Mouse (Mus musculus) monocyte, adult 59 days (primary cell): ENCODE results near the gene Defb30. TPM values are rescaled to one million over a fixed set of nuclear protein-coding genes. Genes with fewer than 3 reads are reported as not detected.

Experiments
- total RNA-seq, 2 experiments: library from RNA; stranded (reverse); gene quantifications; one replicate each; pipeline ENCODE4 v1.2.4; 2023

Defb30 gene
- not detected for total RNA-seq

DNA sequence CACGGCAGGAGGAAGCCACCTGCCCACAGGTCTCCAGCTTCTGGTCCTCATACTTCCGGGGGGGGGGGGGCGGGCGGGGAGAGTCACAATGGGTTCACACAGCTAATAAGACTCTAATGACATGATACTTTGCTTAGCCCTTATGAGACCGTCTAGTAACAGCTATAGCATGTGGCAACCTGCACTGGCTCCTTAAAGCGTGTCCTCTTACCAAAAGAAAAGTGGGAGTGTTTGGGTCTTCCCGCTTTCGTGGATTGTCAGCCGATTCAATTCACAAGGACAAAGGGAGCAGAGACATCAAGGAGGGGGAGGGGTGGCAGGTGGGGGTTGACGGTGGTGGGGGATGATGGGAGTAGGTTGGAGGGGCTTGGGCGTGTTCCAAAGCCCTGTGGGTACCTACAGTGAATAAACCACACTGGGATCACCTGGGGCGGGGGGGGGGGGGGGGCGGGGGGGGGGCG, at the start of gene Defb30:
TSS of gene Defb30 (minus strand) at position 51 of the 461 bp plus-strand sequence.

DNA sequence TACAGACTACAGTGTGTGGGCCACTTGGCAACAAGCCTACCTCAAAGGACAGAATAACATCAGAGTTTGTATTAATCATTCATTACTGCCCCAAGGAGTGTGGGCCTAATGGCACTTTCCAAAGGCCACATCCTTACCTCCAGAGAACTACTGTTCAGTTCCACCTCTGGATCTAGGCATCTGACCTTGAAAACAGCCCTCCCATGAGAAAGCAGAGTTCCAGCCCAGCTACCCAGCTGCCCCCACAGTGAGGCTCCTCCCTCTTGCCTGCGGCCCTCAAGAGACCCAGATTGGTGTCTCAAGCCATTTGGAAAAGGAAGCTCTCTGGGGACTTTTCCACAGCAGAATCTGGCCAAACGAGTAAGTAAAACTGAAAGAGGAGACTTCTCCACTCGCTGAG, 3.1 kb downstream of the Defb30 start, which contains the start of gene Defb42:
TSS of gene Defb42 (plus strand) at position 301 of the 400 bp plus-strand sequence.

GRCm38 (mm10) chr14:63011471-63011870, 38.3 kb downstream of the Defb30 start, which contains the start of gene Defb43:
Gene Defb43 (plus strand): TSS chr14:63011771.

GRCm38 (mm10) chr14:62997777-62998176, 52.0 kb downstream of the Defb30 start, which contains the start of gene Defb47:
Gene Defb47 (plus strand): TSS chr14:62998077.

DNA sequence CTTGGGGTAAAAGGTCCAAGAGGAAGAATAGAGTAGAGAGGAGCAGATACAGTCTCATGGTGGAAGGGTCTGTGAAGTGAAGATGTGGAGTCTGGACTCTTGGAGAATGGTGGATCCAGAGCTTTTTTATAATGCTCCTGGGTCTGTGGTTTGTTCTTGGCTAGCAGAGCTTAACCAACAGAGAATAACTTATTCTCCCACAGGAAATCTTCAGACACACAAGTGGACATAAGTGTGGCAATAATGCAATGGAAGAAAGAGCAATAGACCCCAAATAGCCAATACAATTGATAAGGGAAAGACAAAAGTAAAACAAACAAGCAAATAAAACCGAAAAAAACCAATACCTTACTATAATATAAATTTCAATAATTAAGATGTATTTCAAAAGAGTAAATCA, 65.3 kb downstream of the Defb30 start, which contains the start of gene Defb48:
TSS of gene Defb48 (minus strand) at position 101 of the 400 bp plus-strand sequence.

Other genes with a start within 250 kb of the Defb30 start
- 10 to 100 TPM; 67.6 to 72.3 TPM for gene Wdfy2, start 212.3 kb downstream of the Defb30 start, total RNA-seq
- not detected for gene Defb48, start 65.5 kb downstream of the Defb30 start, total RNA-seq
- not detected for gene Defb47, start 51.9 kb downstream of the Defb30 start, total RNA-seq
- not detected for gene Defb43, start 38.2 kb downstream of the Defb30 start, total RNA-seq
- not detected for gene Defb42, start 3.0 kb downstream of the Defb30 start, total RNA-seq